19 mouse cellular contexts compared by ENCODE assay signal in the genomic region with DNA sequence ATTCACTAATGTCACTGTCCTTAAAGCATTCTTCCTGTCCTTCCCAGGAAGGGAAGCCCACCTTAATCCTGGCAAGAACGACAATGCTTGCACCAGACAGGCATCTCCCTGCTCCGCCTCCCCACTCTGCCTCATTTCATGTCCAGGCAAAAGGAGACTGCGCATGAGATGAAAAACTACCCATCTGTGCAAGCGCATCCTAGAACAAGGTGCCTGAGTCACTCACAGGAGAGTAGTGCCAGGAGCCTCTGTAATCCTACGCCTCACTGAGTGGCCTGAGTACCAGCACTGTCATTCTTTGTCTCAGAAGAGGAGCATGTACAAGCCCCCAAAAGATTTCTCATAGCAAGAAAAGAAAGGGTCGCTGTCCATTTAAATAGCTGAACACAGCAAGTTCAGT.
A peak's percentile ranks its signal among the peaks of the same experiment; 100 is the strongest.
DNase-seq lines count a peak whose midpoint lies in the region; ATAC-seq and TF ChIP-seq lines count a peak whose summit lies in the region.
"Had no signal": no experiment of that assay in that cellular context is flagged by ENCODE, and none has a peak within 500 bp of the region (broad histone marks: within the 10 kb centered on the region; RNA-seq: fewer than 3 reads in every experiment).

No protein-coding gene starts in this region.

- no peak overlapping the region for H3K9ac ChIP-seq in hindbrain, embryonic 12.5 days
- no peak overlapping the region for H3K9ac ChIP-seq in limb, embryonic 14.5 days (ENCODE audit: low read depth, low read length, severe bottlenecking)
- H3K9ac ChIP-seq: heart, embryonic 13.5 days; lung, embryonic 14.5 days; neural tube, embryonic 12.5 days had no signal

- no peak for ATAC-seq in hindbrain, embryonic 12.5 days (ENCODE audit: low FRiP score)
- ATAC-seq in limb, embryonic 14.5 days (ENCODE audit: low FRiP score, low read depth) = no peak
- ATAC-seq in megakaryocyte-erythroid progenitor cell, adult 5-6 weeks (replicated peaks; ENCODE audit: low FRiP score, low TSS enrichment, poor library complexity, severe bottlenecking) = no peak
- ATAC-seq: intestine, postnatal 0 days had no signal

- H3K4me2 ChIP-seq in hindbrain, embryonic 12.5 days (replicated peaks) = no peak overlapping the region
- H3K4me2 ChIP-seq in limb, embryonic 14.5 days (replicated peaks; ENCODE audit: low read depth, low read length, severe bottlenecking) = no peak overlapping the region
- H3K4me2 ChIP-seq: heart, embryonic 13.5 days; lung, embryonic 14.5 days; neural tube, embryonic 12.5 days had no signal

- H3K4me1 ChIP-seq in hindbrain, embryonic 10.5 days (replicated peaks) = peaks cover 18% of the 10 kb centered on the region; the same call in 1 of the 2 replicates
- 0 out of 2 replicates have a peak, but pooled peaks cover 6% of the 10 kb centered on the region for H3K4me1 ChIP-seq in hindbrain, embryonic 12.5 days
- peaks cover 9% of the 10 kb centered on the region; the same call in 1 of the 2 replicates for H3K4me1 ChIP-seq in limb, embryonic 14.5 days (ENCODE audit: control insufficient read depth, insufficient read depth, low read length)
- H3K4me1 ChIP-seq in limb, embryonic 10.5 days = no peaks in the 10 kb centered on the region
- H3K4me1 ChIP-seq: heart, embryonic 13.5 days; neural tube, embryonic 12.5 days had no signal

- H3K36me3 ChIP-seq in hindbrain, embryonic 10.5 days = no peaks in the 10 kb centered on the region
- no peaks in the 10 kb centered on the region for H3K36me3 ChIP-seq in hindbrain, embryonic 12.5 days
- H3K36me3 ChIP-seq in limb, embryonic 14.5 days (ENCODE audit: control insufficient read depth, insufficient read depth, low read length) = no peaks in the 10 kb centered on the region
- H3K36me3 ChIP-seq in limb, embryonic 10.5 days = no peaks in the 10 kb centered on the region
- H3K36me3 ChIP-seq: embryonic facial prominence, embryonic 10.5 days; heart, embryonic 13.5 days; neural tube, embryonic 12.5 days had no signal

- peak; percentile 7 to 12 for DNase-seq in cerebellum, adult 18-20 months
- no peak for DNase-seq in cerebellum, adult 11-12 months
- peak; percentile 2 for DNase-seq in hindbrain, embryonic 10.5 days (ENCODE audit: low spot score)
- no peak for DNase-seq in limb, embryonic 14.5 days (ENCODE audit: low spot score)
- DNase-seq in limb, embryonic 10.5 days (ENCODE audit: low spot score) = no peak
- DNase-seq in brain, adult 2 months (ENCODE audit: low read depth, low spot score) = peak; percentile 77
- DNase-seq: adrenal gland, postnatal 25 days; heart, postnatal 4 days; kidney, postnatal 10 days; lung, embryonic 14.5 days had no signal

- no peak for TF ChIP-seq POLR2A in limb, embryonic 14.5 days (IDR thresholded peaks at IDR 0.05; ENCODE audit: borderline replicate concordance, extremely low read depth, insufficient read depth, insufficient read length)

- H3K27ac ChIP-seq in hindbrain, embryonic 10.5 days = peak overlapping the region; percentile 40; the same call in 1 of the 2 replicates
- no peak overlapping the region for H3K27ac ChIP-seq in hindbrain, embryonic 12.5 days
- 0 out of 2 replicates have a peak overlapping the region, but pooled peaks have one; percentile 38 for H3K27ac ChIP-seq in limb, embryonic 14.5 days (replicated peaks; ENCODE audit: low read depth, low read length)
- H3K27ac ChIP-seq in limb, embryonic 10.5 days = no peak overlapping the region
- H3K27ac ChIP-seq: embryonic facial prominence, embryonic 10.5 days; heart, embryonic 13.5 days; macrophage; neural tube, embryonic 12.5 days had no signal

- no peaks in the 10 kb centered on the region for H3K27me3 ChIP-seq in hindbrain, embryonic 10.5 days (ENCODE audit: insufficient read depth, poor library complexity, severe bottlenecking)
- no peaks in the 10 kb centered on the region for H3K27me3 ChIP-seq in hindbrain, embryonic 12.5 days
- H3K27me3 ChIP-seq in limb, embryonic 14.5 days (ENCODE audit: control insufficient read depth, insufficient read depth, low read length) = no peaks in the 10 kb centered on the region
- no peaks in the 10 kb centered on the region for H3K27me3 ChIP-seq in limb, embryonic 10.5 days (ENCODE audit: low read depth, poor library complexity, severe bottlenecking)
- H3K27me3 ChIP-seq: CH12.LX; heart, embryonic 13.5 days; neural tube, embryonic 12.5 days had no signal

- no peaks in the 10 kb centered on the region for H3K9me3 ChIP-seq in hindbrain, embryonic 10.5 days
- no peaks in the 10 kb centered on the region for H3K9me3 ChIP-seq in hindbrain, embryonic 12.5 days (replicated peaks)
- no peaks in the 10 kb centered on the region for H3K9me3 ChIP-seq in limb, embryonic 14.5 days (ENCODE audit: control insufficient read depth, low read length)
- no peaks in the 10 kb centered on the region for H3K9me3 ChIP-seq in limb, embryonic 10.5 days (replicated peaks)
- H3K9me3 ChIP-seq: embryonic facial prominence, embryonic 10.5 days; heart, embryonic 13.5 days; neural tube, embryonic 12.5 days had no signal

- 60% methylated on average over 6 of the region's 6 CpGs for WGBS in hindbrain, embryonic 10.5 days
- WGBS in hindbrain, embryonic 12.5 days = 64% methylated on average over 6 of the region's 6 CpGs
- WGBS in limb, embryonic 14.5 days = 71% methylated on average over 6 of the region's 6 CpGs
- WGBS in limb, embryonic 10.5 days = 80% methylated on average over 6 of the region's 6 CpGs

- H3K4me3 ChIP-seq in hindbrain, embryonic 10.5 days = no peak overlapping the region
- no peak overlapping the region for H3K4me3 ChIP-seq in hindbrain, embryonic 12.5 days
- no peak overlapping the region for H3K4me3 ChIP-seq in limb, embryonic 14.5 days (replicated peaks; ENCODE audit: low read length)
- no peak overlapping the region for H3K4me3 ChIP-seq in limb, embryonic 10.5 days
- H3K4me3 ChIP-seq: embryonic facial prominence, embryonic 10.5 days; erythroblast, embryonic 14.5 days; heart, embryonic 13.5 days; neural tube, embryonic 12.5 days had no signal

Comparison
In these comparisons a context has a peak if more than half of its experiments do, and no peak if none do; other contexts are left out.
1. DNase-seq: peak in cerebellum, adult 18-20 months (2 of 2), hindbrain, embryonic 10.5 days (single experiment) and brain, adult 2 months (single experiment); none in cerebellum, adult 11-12 months (single experiment), limb, embryonic 14.5 days (single experiment) and limb, embryonic 10.5 days (single experiment).
2. H3K27ac ChIP-seq: peak in hindbrain, embryonic 10.5 days (single experiment) and limb, embryonic 14.5 days (single experiment); none in hindbrain, embryonic 12.5 days (single experiment) and limb, embryonic 10.5 days (single experiment).